Mouse (Mus musculus): ENCODE measurements at regions not wholly inside any gene's neighbourhood (a gene's known extent, or its start where the extent isn't known, plus 50 kb on each side); places are given as distances from the start of the nearest gene placed in this dataset.

DNA sequence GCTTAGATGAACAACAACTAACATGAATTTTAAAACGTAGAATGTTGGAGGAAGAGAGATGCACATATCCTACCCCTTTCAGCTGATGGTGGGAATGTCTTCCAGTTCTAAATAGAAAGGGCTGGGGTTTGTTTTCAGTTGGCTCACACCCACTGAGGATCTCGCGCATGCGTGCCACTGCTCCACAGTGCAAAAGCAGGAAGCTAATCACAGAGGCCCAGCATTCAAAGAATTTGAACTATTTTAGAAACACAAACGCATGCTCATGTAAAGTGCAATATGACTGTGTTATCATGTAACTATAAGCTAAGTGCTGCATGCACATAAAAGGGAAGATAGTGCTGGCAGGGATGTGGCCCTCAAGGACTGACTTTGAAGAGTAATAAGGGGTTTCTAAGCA lies 81.7 kb upstream of the AI593442 start:
- no peak for TF ChIP-seq POLR2A (IDR thresholded peaks at IDR 0.05; ENCODE audit: insufficient read length, low read depth)
- no peak for TF ChIP-seq MYOD1 (IDR thresholded peaks at IDR 0.05; ENCODE audit: control insufficient read depth in 1 of 3, insufficient read length in 2 of 3, low read depth in 2 of 3)
- TF ChIP-seq MYOG (IDR thresholded peaks at IDR 0.05; ENCODE audit: control insufficient read depth in 1 of 3, insufficient read depth in 1 of 3, insufficient read length in 2 of 3, low read depth in 2 of 3) = no peak
- TF ChIP-seq USF1 (IDR thresholded peaks at IDR 0.05; ENCODE audit: low read depth) = no peak
- TF ChIP-seq CEBPB (IDR thresholded peaks at IDR 0.05; ENCODE audit: insufficient read depth, poor library complexity, severe bottlenecking) = no peak

All from myocyte (in vitro differentiated cells).